Mouse (Mus musculus) hematopoietic multipotent progenitor cell, adult 10-12 weeks (in vitro differentiated cells): Measurements from ENCODE around the gene Smarca4. TPM values are rescaled to one million over a fixed set of nuclear protein-coding genes. Genes with fewer than 3 reads are reported as not detected.

Experiments used
- polyA plus RNA-seq: library from polyadenylated mRNA; stranded (reverse); fragments of >175 nt; gene quantifications from 2 replicates; pipeline ENCODE4 v1.2.3, GENCODE M21; 2012; ENCODE audit warnings: low replicate concordance

Smarca4 gene
- polyA plus RNA-seq: 142 and 259 TPM in 2 replicates

DNA sequence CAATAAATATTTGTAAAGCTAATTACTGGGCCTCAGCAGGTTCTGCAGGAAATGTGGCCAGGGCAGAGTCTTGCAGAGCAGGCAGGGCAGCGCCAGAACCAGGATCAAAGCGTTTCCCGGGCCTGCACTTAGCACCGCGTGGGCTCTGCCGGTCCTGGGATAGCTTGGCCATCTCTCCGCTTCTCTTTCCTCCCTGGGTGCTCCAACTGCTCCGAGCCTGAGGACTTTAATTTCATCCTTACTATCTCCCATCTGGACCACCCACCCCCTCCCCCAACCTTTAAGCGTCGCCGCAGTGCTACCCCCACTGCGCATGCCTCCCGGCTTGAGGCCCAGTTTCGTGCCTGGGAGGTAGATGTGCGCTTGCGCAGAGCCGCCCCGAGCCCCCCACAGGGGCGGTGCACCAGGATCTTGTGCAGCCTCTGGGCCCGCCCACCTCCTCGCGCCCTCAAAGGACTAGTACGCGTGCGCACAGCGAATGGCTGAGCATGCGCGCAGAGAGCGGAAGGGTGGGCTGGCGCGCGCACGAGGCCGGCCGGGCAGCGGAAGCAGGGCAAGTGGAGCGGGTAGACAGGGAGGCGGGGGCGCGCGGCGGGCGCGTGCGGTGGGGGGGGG is at the start of gene Smarca4:
TSS of gene Smarca4 (plus strand) at position 553 of the 615 bp plus-strand sequence.

GRCm38 (mm10) chr9:21592703-21593121 is 23.3 kb upstream of the Smarca4 start, which contains the start of the genes Timm29 and Yipf2:
Timm29 (plus strand) TSS chr9:21592722.
Yipf2 (minus strand) TSS chr9:21592828.

DNA sequence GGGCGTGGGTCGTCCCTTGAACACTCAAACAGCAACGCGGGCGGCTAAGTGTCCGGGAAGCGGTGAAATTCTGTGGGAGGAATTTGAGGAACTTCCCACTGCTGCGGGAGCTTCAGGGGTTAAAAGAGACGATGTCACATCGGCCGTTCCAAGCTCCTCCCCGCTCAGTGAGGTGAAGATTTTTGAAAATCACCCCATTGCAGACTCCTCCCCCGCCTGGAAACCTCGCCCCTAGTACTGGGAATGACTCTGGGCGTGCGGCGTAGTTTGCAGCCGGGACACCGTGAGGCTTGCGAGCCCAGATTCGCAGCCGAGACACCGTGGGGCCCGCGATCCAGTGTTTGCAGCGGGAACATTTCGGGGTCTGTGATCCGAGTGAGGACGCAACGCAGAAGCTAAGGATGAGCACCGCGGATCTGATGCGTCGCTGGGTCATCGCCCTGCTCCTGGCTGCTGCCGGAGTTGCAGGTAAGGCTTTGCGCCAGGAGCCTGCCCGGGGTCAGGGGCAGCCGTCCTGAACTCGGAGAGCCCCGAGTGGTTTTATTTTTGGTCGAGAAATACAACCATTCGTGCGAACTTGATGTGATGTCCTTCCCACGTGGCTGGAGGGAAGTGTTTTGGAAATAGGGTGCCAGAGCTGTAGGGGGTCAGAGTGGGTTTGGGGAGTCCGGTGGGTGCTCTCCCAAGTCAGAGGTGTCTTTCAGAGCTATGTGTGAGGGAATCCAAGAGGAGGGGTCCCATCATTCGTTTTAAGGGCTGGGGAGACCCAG is 107.6 kb downstream of the Smarca4 start, which contains the start of gene Ldlr:
TSS of gene Ldlr (plus strand) at position 107 of the 770 bp plus-strand sequence.

Other genes starting within 250 kb of the Smarca4 start
- gene Ilf3, start 248.3 kb upstream of the Smarca4 start, polyA plus RNA-seq: 61.2 and 70.8 TPM in 2 replicates
- gene Qtrt1, start 204.3 kb upstream of the Smarca4 start, polyA plus RNA-seq: 38.9 and 44.8 TPM in 2 replicates
- 702 and 1,736 TPM in 2 replicates for gene Dnm2, start 191.3 kb upstream of the Smarca4 start, polyA plus RNA-seq
- gene Tmed1, start 105.9 kb upstream of the Smarca4 start, polyA plus RNA-seq: 5.3 and 6.6 TPM in 2 replicates
- 222 and 323 TPM in 2 replicates for gene AB124611, start 90.0 kb upstream of the Smarca4 start, polyA plus RNA-seq
- gene Carm1, start 69.3 kb upstream of the Smarca4 start, polyA plus RNA-seq: 88.3 and 96.9 TPM in 2 replicates
- gene Timm29, start 23.4 kb upstream of the Smarca4 start, polyA plus RNA-seq: 10.9 and 12.0 TPM in 2 replicates
- 9.9 and 14.6 TPM in 2 replicates for gene Yipf2, start 23.3 kb upstream of the Smarca4 start, polyA plus RNA-seq
- 7.4 and 12.5 TPM in 2 replicates for gene Ldlr, start 107.3 kb downstream of the Smarca4 start, polyA plus RNA-seq
- 12.5 and 16.7 TPM in 2 replicates for gene Spc24, start 144.1 kb downstream of the Smarca4 start, polyA plus RNA-seq
- 1.2 and 2.7 TPM in 2 replicates for gene Kank2, start 182.6 kb downstream of the Smarca4 start, polyA plus RNA-seq
- 0.15 and 1.3 TPM in 2 replicates for gene Angptl8, start 219.3 kb downstream of the Smarca4 start, polyA plus RNA-seq
- 8.1 and 14.3 TPM in 2 replicates for gene Dock6, start 236.5 kb downstream of the Smarca4 start, polyA plus RNA-seq